Mouse (Mus musculus): ENCODE measurements around the gene Suz12.
"Not testable (repeated sequence)": the region's sequence is repeated elsewhere in the genome, so short reads cannot be mapped to it uniquely, and the experiment has no call there.

Gene Suz12

DNA sequence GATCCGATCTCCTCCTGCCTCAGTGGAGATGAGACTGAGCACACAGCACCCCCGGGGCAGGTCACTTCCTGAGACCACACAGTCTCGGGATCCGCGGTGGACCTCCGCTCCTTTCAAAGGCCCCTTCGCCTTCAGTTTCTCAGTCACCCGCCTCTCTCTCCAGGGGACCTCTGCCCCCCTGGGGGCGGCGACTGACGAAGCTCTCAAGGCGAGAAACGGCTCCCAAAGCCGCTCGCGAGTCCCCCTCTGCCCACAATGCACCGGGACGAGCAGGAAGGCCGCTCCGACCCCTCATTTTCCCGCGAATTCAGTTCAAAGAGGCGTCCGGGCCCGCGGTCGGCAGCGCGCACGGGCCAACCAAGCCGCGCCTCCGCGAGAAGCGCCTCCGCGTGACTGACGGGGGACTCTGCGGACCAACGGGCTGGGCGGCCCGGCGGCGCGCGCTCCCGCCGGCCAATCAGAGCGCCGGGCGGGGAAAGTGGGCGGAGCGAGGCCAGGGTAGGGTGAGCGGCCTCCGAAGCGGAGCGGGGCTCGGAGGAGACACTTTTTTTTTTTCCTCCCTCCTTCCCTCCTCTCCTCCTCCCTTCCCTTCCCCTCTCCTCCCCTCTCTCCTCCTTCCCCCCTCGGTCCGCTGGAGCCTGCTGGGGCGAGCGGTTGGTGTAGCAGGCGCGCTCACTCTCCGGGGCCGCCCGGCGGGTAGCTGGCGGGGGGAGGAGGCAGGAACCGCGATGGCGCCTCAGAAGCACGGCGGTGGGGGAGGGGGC lies at the start of gene Suz12:
Suz12 (plus strand) TSS at position 515 of the 764 bp plus-strand sequence.
- in situ Hi-C loops (cut with MseI, MboI) = no loop called here

DNA sequence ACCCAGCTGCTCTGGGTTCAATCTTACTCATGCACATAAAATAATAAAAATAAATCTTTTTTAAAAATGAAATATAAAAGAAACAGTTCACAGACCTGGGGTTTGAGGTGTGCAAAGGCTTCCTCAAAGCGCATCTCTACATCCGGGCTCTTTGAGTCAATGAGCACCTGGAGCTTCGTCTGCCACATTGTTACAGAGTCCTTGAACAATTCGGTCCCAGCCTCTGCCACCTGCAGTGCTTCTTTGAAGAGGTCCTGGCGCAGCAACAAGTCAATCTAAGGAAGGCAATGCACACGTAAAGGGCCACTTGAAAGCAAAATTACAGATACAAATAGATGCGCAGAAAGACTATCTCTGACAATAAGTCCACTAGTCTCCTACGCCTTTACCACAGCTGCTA lies 49.8 kb upstream of the Suz12 start:
- in situ Hi-C loops (cut with MseI, MboI) = no loop called here

DNA sequence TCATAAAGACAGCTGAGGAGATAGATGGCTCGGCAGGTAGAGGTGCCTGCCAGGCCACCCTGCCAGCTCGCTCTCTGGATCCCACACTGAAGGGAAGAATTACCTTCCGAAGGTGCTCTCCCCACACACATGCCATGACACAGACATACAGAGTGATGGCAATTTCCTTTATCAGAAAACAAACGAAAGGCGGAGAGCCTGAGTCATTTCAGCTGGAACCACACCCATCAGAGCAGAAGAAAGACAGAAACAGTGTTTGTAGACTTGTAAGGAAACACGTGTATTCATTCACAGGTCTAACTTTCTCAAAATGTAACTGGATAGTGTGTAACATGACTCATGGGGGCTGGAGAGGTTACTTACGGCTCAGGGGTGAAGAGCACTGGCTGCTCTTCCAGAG lies 49.3 kb upstream of the Suz12 start:
- in situ Hi-C loops (cut with MseI, MboI) = no loop called here

DNA sequence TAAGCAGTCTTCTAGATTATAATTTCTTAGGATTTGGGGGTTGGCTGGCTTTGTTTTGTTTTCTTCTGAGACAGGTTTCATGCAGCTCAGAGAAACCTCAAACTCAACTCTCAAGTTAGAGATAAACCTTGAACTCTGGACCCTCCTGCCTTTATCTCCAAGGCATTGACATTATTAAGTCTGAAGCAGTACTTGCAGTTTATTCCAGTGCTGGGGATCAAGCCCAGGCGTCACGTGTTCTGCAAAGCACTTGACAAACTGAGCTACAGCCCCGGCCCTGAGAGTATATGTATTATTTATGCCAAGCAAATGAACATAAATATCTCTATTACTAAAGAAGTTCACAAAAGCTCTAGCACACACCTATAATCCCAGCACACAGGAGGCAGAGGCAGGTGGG lies 45.6 kb upstream of the Suz12 start:
- in situ Hi-C loops (cut with MseI, MboI) = no loop called here

DNA sequence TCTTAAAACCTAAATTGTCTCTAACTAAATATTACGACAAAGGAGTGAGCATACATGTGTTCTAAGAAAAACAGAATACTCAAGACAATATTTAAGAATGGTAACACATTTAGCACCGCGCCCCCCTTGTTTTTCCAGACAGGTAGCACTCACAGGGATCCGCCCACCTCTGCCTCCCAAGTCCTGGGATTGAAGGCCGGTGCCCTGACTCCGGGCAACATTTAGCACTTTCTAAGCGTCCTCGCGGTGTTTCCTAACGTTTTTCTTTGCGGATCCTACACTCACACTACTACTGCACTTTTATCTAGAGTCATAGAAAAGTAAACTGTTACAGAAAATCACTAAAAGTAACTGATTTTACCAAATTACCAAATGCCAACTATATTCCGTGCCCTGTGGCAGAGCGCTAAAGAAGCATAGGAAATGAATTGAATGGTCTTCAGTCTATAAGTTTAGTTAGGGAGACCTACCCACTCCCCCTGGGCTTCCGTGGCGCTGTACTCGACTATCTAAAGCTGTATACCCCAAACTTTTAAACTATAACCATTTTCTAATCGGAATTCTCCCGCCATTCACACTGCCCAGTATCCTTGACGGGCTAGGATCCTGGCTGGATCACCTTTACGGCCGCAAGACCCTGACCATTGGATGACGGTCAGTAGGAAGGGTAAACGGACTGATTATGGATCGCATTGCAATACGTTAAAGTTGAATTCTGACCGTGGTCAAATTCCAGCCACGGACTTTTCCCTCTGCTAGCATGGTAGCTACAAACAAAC lies 31.4 kb upstream of the Suz12 start:
- in situ Hi-C loops (cut with MseI, MboI) = no loop called here

DNA sequence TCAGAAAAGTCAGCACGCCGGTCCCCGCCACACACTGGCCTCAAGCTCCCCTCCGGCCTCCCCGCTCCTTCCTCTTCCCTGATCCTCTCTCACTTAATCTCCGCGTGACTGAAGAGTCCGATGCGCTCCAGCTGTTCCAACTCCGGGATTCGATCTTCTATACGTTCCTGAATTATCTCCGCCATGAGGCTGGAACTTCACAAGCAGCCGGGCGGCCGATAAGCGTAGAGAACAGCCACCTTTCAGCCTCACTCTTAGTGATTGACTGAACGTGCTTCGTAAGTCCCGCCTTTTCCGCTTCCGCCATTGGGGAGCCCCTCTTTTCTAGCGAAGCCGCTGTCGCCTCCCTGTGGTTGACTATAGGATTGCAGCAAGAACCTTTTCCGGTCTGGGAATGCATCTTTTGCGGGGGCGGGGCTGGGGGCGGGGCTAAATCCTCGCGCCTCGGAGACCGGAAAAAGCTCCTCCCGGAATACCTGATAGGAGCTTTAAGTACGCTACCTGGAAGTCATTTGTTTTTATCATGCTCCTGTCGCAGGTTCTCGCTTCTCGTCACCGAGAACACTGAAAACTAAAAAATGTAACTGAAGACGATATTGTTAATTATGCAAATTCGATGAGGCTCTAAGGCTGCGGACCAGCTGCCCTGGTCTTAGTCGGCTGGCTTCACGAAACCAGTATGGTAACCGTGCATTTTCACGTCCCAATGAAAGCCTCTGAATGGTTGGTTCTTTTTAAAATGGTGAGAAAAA lies 30.6 kb upstream of the Suz12 start, which contains the start of gene Utp6:
Utp6 (minus strand) TSS at position 266 of the 752 bp plus-strand sequence.
- in situ Hi-C loops (cut with MseI, MboI) = no loop called here

DNA sequence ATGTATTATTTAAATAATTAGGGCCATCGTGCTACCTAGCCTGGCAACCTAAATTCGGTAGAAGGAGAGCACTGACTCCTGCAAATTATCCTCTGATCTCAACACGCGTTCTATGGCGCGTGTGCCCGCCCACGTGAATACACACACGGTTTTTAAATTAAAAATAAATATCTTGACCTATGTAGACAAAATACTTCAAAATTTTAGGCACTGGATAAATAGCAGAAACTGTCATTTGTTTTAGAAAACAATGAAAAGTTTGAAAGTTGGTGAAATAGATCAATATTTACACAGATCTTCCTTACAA lies 30.1 kb upstream of the Suz12 start:
- in situ Hi-C loops (cut with MseI, MboI) = no loop called here

DNA sequence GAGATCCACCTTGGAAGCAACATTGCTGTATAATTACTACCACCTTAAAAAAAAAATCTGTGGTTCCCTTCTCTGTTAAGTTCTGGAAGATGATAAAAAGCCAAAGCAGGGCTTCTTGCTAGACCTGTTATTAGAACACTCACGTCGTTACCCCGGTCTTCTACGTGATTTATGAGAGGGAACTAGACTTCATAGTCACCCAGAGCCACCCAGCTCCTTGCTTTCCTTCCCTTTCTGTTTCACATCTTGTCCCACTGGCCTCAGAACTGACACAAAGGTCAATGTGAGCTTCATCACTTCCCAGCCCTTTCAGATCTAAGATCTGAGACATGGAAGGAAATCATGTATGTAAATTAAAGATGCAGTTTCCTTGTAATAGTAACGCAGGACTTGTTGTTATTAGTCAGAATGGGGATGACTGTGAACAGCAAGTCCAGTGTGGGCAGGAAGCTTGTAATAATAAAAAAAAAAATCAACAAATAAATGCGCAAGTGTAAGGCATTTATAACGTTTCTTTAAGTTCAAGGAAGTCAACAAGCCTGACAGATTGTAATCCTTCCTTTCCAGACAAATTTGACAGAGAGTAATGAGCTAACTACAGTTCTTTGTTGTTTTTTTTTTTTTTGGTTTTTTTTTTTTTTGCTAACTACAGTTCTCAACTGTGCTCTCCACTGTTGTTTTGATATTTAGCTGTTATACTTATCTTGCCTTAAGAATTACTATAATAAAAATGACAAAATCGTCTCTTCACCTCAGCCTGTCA lies 29.5 kb upstream of the Suz12 start:
- in situ Hi-C loops (cut with MseI, MboI) = no loop called here

DNA sequence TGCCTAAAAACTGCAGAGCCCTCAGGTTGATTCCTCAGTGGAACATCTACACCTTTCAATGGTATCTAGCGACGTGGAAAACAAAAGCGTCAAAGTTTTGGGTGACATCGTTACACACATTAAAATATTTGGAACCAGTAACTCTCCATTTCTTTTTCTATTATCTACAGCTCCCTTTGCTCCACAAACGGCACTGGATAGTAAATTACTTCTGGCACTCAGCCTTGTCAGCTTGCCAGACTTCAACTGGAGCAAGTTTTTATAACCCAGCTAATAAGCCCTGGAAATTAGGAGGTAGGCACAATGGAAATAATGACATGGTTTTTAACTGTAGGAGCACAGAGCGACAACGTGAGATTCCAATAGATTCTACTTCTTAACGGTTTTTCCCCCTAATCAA lies 27.0 kb upstream of the Suz12 start:
- in situ Hi-C loops (cut with MseI, MboI) = no loop called here

DNA sequence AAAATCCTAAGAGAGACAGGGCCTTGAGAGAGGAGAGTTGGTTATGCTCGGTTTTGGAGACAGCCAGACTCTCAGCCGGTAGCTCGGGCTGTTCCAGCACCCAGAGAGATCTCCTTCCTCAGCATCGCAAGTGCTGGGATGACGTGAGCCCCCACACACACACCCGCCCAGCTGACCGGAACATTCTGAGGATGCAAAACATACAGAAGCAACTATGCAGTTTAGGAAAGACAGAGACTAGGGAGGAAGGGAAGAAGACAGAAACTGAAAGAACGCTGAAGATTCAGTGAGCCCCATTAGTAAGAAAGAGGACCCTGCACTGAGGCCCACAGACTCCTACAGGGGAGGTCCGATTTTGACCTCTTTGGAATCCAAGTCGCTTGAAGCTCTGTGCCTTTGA lies 25.2 kb upstream of the Suz12 start:
- in situ Hi-C loops (cut with MseI, MboI) = no loop called here

DNA sequence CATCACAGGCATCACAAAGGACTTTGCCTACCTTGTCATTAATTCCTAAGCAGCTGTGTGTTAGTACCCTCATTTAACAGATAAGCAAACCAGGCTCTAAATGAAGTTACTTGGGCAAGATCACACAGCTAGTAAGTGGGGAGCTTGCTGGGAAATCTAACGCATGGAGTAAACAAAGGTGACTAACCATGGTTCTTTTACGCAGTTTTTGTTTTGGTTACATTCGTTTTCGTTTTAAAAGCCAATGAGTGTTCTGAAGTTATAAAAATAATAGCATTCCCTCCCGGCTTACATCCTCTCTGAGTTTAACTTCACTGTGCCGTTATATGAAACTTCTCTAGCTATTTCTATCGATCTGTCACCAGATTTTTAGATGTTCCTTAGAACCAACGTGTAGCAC lies 19.8 kb upstream of the Suz12 start:
- in situ Hi-C loops (cut with MseI, MboI) = no loop called here

DNA sequence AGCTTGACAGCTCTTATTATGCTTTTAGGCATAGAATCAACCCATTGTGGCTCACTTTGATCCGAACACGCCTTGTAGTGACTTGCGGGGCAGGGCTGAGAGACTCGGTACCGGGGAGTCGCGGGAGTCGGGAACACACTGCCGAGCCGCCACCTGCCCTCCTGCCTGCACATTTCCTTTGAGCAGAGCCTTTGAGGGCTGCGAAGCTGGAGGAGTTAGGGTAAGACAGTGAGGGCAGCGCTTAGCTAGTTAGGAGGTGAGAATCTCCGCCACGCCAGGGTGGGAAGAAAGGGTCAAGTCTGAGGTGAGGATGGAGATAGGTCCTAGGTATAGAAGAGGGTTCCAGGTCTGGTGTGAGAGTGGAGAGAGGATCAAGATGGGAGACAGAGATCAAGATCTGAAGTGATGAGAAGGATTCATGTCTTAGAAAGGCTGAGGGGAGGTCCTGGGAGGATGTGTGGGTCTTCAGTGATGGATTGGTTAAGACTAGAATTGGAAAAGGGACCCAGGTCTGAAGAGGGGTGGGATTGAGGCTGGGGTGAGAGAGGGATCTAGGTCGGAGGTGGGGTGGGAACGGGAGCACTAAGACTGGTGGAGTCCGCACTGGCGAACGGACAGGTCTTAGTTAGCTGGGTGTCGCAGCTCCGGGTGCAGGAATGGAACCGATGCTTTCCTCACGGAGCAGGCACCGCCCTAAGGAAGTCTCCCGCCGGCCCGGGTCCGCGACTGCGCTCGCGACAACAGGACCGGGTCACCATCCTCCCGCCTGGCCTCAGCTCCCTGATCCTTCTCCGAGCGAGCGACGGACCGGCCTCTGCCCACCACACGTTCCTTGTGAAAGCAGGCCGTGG lies 19.1 kb upstream of the Suz12 start:
- in situ Hi-C loops (cut with MseI, MboI) = no loop called here

DNA sequence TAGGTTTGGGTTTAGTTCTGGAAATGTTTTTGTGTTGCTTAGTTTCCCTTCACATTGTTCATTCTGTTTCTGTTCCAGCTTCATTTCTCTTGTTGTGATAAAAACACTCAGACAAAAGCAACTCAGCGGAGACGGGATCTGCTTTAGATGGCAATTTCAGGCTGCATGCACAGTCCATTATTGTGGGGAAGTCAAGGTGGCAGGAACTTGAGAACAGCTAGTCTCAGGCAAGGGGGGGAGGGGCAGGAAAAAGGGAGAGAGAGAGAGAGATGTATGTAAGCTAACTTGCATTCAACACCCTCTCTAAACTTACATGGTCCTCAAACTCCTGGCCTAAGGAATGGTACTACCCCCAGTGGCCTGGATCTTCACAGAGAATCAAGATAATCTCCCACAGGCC lies 17.5 kb upstream of the Suz12 start:
- in situ Hi-C loops (cut with MseI, MboI) = no loop called here

DNA sequence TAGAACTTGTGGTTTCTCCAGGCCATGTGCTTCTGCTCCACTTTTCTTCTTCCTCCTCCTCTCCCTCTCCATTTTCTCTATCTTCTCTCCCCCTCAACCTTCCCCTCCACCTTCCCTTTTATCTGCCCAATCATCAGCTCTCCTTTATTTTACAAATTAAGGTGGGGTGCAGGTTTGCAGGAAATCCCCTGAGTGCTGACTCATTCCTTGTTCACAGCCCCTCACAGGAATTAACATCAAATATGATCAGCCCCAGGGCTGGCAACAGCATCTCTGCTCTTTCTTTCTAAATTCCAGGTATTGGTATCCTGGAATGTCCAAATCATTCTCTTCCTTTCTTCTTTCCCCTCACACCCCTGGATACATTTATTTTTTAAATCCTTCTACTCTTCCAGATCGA lies 16.7 kb upstream of the Suz12 start:
- in situ Hi-C loops (cut with MseI, MboI) = no loop called here

DNA sequence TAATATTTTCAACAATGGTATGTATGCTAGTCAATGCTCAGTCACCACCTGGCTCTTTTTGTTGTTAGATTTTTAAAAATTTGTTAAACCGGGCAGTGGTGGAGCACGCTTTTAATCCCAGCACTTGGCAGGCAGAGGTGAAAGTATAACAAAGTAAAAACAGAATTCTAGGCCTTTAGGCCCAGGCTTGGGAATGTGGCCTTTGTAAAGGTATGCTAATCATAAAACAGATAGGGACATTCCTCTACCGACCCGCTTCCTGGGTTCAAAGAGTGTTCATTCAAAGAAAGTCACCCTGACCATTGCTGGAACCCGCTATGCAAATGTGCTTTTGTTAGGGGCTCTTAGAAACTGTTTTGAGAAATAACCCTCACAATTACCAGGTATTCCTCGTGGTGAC lies 16.3 kb upstream of the Suz12 start:
- in situ Hi-C loops (cut with MseI, MboI) = not testable (repeated sequence)

DNA sequence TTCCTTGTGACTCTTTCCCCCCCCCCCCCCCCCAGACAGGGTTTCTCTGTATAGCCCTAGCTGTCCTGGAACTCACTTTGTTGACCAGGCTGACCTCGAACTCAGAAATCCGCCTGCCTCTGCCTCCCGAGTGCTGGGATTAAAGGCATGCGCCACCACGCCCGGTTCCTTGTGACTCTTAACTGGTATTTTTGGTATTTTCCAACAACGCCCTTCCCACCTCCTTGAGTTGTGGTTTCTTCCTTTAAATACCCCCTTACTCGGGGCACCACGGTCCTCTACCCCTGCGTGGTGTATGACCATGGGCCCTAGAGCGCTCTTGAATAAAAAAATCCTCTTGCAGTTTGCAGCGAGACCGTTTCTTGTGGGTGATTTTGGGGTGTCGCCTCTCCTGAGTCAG lies 15.8 kb upstream of the Suz12 start:
- in situ Hi-C loops (cut with MseI, MboI) = not testable (repeated sequence)

DNA sequence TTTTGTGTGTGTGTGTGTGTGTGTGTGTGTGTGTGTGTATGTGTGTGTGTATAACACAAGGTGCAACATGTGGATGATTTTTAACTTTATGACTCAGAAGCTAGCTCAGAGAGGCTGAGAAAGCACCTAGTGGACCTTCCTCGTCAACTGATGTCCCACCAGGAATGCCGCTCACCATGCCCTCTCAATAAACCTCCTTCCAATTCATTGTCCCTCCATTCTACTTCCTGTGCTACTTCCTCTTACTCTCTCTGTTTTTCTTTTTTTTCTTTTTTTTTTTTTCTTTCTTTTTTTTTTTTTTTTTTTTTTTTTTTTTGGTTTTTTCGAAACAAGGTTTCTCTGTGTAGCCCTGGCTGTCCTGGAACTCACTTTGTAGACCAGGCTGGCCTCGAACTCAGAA lies 15.2 kb upstream of the Suz12 start:
- in situ Hi-C loops (cut with MseI, MboI) = not testable (repeated sequence)

DNA sequence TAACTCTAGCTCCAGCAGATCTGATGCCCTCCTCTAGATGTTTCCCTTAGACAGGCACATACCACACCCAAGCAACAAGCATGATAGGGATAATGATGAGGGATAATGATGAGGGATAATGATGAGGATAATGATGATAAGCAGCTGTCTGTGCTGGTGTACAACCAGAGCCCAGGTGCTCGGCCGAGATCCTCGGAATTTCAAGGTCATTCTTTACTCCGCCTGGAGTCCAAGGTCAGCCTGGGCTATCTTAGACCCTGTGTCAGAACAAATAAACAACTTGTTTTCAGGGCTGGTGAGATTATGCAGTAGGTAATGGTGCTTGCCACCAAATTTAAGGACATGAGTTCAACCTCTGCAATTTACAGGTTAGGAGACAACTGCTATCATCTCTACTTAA lies 6.0 kb upstream of the Suz12 start:
- in situ Hi-C loops (cut with MseI, MboI) = no loop called here

DNA sequence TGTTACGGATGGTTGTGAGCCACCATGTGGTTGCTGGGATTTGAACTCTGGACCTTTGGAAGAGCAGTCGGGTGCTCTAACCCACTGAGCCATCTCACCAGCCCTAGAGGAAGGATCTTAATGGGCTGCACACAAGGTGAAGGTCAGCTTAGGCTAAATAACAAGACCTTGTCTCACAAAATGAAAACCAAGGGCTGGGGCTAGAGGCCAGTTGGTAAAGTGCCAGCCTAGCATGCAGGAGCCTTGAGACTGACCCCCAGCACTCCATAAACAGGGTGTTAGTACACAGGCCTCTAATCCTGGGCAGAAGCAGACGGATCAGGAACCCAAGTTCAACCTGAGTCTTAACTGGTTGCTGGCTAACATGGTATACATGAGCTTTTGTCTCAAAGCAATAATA lies 5.0 kb upstream of the Suz12 start:
- in situ Hi-C loops (cut with MseI, MboI) = no loop called here

DNA sequence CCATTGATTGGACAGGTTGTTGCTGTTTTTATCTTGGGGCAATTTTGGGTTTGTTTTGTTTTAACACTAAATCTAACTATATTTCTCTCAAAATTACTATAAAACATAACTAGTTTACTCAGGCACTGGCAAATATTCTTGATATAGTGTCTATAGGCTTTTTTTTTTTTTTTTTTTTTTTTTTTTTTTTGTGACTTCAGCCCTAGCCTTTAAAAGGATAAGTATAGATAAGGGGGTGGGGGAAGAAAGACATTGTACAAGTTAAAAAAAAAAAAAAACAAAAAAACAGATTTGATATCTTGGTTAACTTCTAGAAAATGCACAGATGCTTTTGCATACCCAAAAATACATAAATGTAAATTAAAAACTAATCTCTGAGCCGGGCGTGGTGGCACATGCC lies 2.8 kb upstream of the Suz12 start:
- in situ Hi-C loops (cut with MseI, MboI) = no loop called here

DNA sequence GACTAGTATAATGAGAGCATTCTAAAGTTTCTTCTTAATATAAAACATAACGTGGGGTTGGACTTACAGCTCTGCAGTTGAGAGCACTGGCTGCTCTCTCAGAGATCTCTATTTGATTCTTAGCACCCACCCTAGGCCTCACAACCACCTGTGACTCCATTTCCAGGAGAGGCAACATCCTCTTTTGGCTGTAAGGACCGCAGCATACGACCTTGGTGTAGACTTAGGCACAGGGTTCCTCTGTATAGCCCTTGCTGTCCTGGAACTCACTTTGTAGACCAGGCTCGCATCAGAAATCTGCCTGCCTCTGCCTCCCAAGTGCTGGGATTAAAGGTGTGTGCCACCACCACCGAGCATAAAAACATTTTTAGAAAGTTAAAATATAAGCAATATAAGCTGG lies 1.3 kb upstream of the Suz12 start:
- in situ Hi-C loops (cut with MseI, MboI) = no loop called here

All from mouse trophoblast stem cell (cell line).